Mouse (Mus musculus) heart, postnatal 25 days (tissue): ENCODE results near the gene E130308A19Rik. TPM values are rescaled to one million over a fixed set of nuclear protein-coding genes. Genes with fewer than 3 reads are reported as not detected.

Experiments used
- DNase-seq: peaks from one replicate; pipeline ENCODE4 v3.0.0; 2022; ENCODE audit warnings: low spot score
- intact Hi-C: fragments of 180-260 bp; cut with DNase I; formaldehyde crosslinking; loops from one replicate; pipeline ENCODE4 v1.15.1; 2025
- total RNA-seq, 2 experiments: library from RNA; stranded (reverse); gene quantifications; 2 replicates each; pipeline ENCODE4 v1.2.3; 2021

Gene E130308A19Rik
- total RNA-seq, 2 experiments from 2014 or later = 7.1 to 7.5 TPM

DNA sequence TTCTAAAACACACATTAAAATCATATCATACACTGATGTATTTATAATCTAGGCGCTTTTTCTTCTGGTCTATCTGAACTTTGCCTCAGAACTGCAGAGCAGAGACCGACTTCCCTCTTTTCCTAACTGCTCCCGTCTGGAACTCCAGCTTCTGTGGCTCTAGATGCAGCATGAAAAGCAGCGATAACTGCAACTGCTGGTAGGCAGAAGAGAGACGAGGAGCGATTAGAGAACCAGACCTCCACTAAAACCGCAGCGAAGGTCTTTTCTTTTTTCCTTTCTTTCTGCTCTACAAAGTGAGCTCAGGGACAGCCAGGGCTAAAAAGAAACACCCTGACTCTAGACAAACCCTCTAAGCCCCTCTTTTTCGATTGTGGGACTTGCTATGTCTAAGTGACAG is 4.1 kb downstream of the E130308A19Rik start:
- DNase-seq = no peak
- intact Hi-C loops = no loop called here

DNA sequence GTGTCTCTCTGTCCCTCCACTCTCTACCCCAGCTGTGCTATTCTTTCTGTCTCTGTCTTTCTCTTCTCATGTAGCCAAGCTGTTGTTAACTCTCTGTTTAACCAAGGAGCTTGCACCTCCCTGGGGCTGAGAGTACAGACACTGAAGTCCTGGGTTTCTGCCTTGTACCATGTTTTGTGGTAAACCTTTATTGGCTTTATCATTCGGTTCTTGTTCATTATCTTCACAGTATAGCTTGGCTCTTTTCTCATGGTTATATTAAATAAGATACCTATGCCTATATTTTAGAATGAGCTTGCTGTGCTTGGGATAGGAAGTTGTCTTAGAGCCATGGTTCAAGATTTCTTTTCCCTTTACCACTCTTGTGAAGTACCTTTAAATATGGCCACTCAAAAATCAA is 8.5 kb downstream of the E130308A19Rik start:
- intact Hi-C loops = no loop called here
- no peak for DNase-seq

- intact Hi-C loops = no loop called here
- DNase-seq = no peak
These were observed 13.2 kb downstream of the E130308A19Rik start for GRCm38 (mm10) chr4:59639163-59639562.

GRCm38 (mm10) chr4:59640720-59641119 is 14.7 kb downstream of the E130308A19Rik start:
- no peak for DNase-seq
- intact Hi-C loops = no loop called here

DNA sequence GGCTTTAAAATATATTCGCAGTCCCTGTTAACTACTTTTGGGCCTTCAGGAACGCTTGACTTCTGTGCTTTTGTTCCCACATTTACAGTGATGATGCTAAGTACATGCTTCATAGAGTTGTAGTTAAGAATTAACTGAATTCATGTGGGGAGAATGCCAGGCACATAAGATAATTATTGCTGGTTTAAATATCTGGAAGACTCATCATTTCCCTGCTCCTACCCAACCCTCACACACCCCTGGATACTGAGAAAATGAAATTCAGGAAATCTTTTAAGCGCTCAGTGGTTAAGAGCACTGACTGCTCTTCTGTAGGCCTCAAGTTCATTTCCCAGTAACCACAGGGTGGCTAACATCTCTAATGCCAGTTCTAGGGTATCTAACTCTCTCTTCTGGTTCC is 16.0 kb downstream of the E130308A19Rik start:
- intact Hi-C loops = no loop called here
- no peak for DNase-seq

DNA sequence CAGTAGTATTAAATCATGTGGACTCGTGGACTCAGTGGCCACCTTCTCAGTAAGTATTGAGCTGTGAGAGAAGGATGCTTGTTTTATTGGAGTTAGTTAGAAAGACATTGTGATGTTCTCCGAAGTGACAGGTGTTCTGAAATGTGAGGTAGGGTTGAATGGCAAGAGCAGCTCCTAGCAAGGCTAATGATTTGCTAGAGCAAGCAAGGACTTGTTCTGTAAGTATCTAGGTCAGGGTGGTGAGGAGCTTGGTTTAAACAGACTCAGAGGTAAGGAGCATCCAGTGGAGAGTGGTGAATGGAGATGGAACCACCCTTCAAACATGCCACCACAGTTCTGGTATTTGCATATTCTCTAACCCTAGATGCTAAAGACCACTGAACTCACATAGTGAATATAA is 16.6 kb downstream of the E130308A19Rik start:
- intact Hi-C loops = no loop called here
- DNase-seq = no peak

GRCm38 (mm10) chr4:59644431-59644830 is 18.4 kb downstream of the E130308A19Rik start:
- DNase-seq = no peak
- intact Hi-C loops = no loop called here

DNA sequence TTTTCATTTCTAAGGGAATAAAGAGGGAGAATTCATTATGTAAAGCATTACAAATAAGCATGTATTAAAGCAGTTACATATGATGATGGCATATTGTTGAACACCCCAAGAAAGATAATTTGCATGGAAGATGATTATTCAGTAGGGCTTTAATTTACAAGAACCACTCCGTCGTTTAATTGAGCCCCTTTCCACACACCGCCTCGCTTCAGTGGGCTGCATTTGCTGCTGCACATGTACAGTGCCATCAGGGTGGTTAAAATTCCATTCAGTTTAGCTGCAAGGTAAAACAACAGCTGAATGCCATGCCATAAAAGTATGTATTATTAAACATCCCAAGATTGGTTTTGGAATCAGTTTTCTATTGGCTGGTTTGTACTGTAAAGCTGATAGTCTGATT is 19.0 kb downstream of the E130308A19Rik start:
- DNase-seq = no peak
- intact Hi-C loops = no loop called here

DNA sequence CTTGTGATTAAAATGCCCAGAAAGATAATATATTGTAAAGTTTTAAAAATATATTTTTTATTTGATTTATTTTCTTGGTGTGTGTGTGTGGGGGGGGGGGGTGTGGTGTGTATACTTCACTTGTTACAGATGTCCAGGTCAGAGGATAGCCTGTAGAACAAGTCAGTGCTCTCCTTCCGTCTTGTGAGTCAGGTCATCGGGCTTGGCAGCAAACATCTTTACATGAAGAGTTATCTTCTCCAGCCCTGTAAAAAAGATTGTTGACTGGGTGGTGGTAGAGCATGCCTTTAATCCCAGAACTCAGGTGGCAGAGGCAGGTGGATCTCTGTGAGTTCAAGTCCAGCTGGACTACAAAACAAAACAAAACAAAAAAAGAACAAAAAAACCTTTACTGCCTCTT is 19.6 kb downstream of the E130308A19Rik start:
- no peak for DNase-seq
- intact Hi-C loops = no loop called here

- no peak for DNase-seq
- intact Hi-C loops = no loop called here
These were observed 20.1 kb downstream of the E130308A19Rik start for GRCm38 (mm10) chr4:59646020-59646696.

DNA sequence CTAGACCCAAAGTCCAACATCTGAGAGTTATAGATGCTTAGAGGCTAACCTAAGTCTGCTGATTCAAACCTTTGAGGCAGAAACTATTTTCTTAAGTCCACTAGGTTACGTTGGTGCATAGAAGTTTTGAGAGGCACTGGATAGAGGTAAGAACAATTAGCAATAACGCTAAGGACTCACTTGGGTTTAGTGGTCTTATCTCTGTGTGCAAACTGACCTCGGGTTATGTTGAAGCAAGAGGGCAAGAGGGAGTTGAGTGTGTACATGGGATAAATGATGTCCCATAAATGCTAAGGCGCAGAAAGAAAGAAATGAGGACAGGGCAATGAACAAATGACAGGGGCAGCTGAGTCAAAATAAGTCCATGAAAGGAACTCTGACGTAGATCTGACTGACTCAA is 23.1 kb downstream of the E130308A19Rik start:
- no peak for DNase-seq
- intact Hi-C loops = no loop called here

- DNase-seq = no peak
- intact Hi-C loops = no loop called here
These were observed 26.2 kb downstream of the E130308A19Rik start for GRCm38 (mm10) chr4:59652166-59652681.

DNA sequence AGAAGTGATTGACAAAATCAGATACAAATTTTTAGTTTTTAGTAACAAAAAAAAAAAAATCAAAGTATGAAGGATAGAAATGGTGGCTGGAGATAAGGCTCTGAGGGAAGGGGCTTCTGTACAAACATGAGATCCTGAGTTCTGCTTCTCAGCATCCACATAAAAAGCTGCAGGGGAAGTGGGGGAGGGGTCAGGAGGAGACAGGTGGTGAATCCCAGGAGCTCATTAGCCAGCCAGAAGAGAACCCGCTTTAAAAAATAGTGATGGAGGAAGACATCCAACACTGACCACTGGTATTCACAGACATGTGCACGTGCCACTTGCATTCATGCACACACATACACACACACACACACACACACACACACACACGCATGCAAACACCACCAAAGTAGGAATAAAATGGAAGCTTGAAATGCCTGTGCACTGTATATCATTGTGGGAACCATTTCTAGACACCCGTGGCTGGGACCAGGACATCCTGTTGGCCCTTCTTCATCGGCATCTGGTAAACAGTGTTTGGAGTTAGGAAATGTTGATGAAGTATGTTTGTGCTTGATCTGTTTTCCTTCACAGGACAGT is 30.1 kb downstream of the E130308A19Rik start:
- intact Hi-C loops = no loop called here
- DNase-seq = no peak

- intact Hi-C loops = no loop called here
- no peak for DNase-seq
These were observed 36.2 kb downstream of the E130308A19Rik start for GRCm38 (mm10) chr4:59662163-59662562.

DNA sequence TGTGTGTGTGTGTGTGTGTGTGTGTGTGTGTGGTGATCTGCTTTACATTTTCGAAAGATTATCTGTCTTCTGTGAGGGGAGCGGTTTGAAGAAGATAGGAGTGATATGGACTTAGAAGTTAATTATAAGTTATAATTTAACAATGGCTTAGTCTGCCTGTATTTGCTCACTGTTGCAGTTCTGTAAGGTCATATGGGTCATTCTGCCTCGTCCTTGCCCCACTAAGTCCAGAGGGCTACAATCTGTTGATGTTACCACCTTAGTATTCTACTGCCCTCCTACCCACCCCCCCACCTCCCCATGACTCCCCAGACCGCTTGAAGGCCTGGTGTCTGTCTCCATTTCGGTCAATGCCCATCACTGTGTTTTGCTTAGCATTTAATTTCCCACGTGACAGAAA is 37.4 kb downstream of the E130308A19Rik start:
- DNase-seq = no peak
- intact Hi-C loops = no loop called here

GRCm38 (mm10) chr4:59666550-59667317 is 40.7 kb downstream of the E130308A19Rik start:
- no peak for DNase-seq
- intact Hi-C loops = no loop called here

GRCm38 (mm10) chr4:59668050-59668449 is 42.0 kb downstream of the E130308A19Rik start:
- intact Hi-C loops = no loop called here
- DNase-seq = no peak

- intact Hi-C loops = no loop called here
- DNase-seq = no peak
These were observed 43.1 kb downstream of the E130308A19Rik start for GRCm38 (mm10) chr4:59669131-59669530.

DNA sequence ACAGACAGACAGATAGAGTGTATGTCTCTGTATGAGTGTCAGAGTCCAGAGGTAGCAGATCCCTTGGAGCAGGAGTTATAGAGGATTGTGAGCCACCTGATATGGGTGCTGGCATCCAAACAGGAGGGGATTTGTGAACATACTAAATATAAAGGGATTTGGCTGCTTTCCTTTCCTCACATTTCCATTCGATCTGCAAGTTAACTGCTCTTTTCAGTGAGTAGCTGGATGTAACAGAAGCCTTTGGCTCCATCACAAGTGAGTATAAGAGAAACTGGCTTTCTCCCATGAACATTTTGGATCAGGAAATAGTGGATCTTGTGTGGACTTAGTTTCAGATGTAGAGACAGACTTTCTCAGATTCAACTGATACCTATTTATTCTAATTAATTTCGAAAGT is 44.0 kb downstream of the E130308A19Rik start:
- intact Hi-C loops = no loop called here
- DNase-seq = no peak

DNA sequence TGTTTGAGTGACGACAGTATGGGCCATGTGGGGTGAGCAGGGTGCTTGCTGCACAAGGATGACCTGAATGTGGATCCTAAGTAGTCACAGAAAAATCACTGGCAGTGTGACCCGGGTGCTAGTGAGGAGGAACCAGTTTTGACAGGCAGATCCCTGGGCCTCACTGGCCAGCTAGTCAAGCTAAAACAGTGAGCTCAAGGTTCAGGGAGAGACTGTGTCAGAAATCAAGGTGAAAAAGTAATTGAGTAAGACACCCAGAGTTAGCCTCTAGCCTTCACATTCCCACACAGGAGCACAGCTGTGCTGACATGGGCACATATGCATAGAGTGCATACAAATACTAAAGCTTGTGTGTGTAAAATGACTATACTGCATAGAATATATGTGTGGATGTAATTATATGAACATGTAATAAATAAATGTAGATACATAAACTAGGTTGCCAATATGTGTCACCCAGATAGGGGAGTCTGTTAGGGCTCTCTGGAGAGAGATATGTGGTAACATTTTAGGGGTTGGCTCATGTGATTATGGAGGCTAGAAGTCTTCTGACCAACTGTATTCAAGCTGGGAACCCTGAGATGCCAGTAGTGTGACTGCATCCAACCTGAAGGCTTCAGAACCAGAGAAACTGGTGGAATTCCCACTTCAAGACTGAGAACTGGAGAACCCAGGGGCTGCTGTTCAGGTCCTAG is 47.6 kb downstream of the E130308A19Rik start:
- intact Hi-C loops = no loop called here
- DNase-seq = no peak
